Mouse (Mus musculus) olfactory bulb, adult 2 months (tissue): ENCODE data around the gene Tpm3.

ENCODE experiments used
- CTCF ChIP-seq: fragments of 200-500 bp; IDR thresholded peaks from 2 replicates; pipeline ENCODE4 v1.5.1; 2012; ENCODE audit warnings: low read depth, mild to moderate bottlenecking, low read length, moderate library complexity; ENCODE audit not compliant: insufficient read depth
- POLR2A ChIP-seq: fragments of 200-500 bp; IDR thresholded peaks from 2 replicates; pipeline ENCODE4 v1.6.1; 2012; ENCODE audit warnings: mild to moderate bottlenecking, low read depth, low read length, moderate library complexity; ENCODE audit not compliant: insufficient read depth

GRCm38 (mm10) chr3:90083698-90084324 lies 11.4 kb downstream of the Tpm3 start:
- TF ChIP-seq CTCF (no peak), POLR2A (no peak)
